Mouse (Mus musculus): Measurements from ENCODE around the gene Gm10382. TPM values are rescaled to one million over a fixed set of nuclear protein-coding genes. Genes with fewer than 3 reads are reported as not detected.

Gm10382 gene
- polyA plus RNA-seq, 2 experiments, result 0.10 TPM; not detected in 1

DNA sequence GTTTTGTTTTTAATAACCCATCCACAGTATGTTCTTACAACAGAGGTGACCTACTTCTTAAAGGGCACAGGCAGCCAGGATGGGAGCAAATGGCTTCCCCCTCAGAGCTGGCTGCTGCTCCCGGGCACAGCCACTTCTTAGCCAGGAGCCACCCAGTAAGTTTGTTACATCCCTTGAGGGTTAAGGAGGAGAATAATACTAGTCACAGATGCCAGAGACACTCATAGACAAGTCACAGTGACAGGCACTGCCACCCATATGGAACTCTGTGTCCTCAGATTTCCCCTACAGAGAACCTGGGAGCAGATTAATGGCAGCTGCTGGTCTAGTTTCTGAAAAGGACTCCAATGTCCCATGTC, 3.5 kb downstream of the Gm10382 start:
- H3K9me3 ChIP-seq (ENCODE audit: control insufficient read depth, low read length), result no peaks in the 10 kb centered on the region
- peak overlapping the region; percentile 70 for H3K9ac ChIP-seq (replicated peaks)
- peaks cover 3% of the 10 kb centered on the region for H3K27me3 ChIP-seq (ENCODE audit: control insufficient read depth, insufficient read depth, low read length)
- H3K4me1 ChIP-seq (replicated peaks; ENCODE audit: control insufficient read depth in 2 of 2, insufficient read depth in 2 of 2, low read length in 1 of 2), result peaks cover 20 to 38% of the 10 kb centered on the region in 2 experiments
- no peak for DNase-seq (ENCODE audit: low read depth in 3 of 3, low spot score in 3 of 3)
- peak overlapping the region; percentile 40 to 60 for H3K4me3 ChIP-seq (ENCODE audit: insufficient read depth in 1 of 2, low read depth in 2 of 2, low read length in 2 of 2)
- TF ChIP-seq EP300 (IDR thresholded peaks at IDR 0.05; ENCODE audit: low read depth), result no peak
- no peak for TF ChIP-seq CTCF (IDR thresholded peaks at IDR 0.05; ENCODE audit: low read depth)
- peak overlapping the region; percentile 69 for H3K4me2 ChIP-seq (ENCODE audit: low read depth)
- peak overlapping the region; percentile 90 for H3K27ac ChIP-seq
- 62% methylated on average over 1 of the region's 1 CpGs for WGBS (ENCODE audit: insufficient replicate concordance)
- H3K36me3 ChIP-seq (replicated peaks; ENCODE audit: control insufficient read depth, insufficient read depth, low read depth), result peaks cover 7% of the 10 kb centered on the region
- peak; percentile 2; the same call in 1 of the 2 replicates for ATAC-seq (ENCODE audit: insufficient read depth)

DNA sequence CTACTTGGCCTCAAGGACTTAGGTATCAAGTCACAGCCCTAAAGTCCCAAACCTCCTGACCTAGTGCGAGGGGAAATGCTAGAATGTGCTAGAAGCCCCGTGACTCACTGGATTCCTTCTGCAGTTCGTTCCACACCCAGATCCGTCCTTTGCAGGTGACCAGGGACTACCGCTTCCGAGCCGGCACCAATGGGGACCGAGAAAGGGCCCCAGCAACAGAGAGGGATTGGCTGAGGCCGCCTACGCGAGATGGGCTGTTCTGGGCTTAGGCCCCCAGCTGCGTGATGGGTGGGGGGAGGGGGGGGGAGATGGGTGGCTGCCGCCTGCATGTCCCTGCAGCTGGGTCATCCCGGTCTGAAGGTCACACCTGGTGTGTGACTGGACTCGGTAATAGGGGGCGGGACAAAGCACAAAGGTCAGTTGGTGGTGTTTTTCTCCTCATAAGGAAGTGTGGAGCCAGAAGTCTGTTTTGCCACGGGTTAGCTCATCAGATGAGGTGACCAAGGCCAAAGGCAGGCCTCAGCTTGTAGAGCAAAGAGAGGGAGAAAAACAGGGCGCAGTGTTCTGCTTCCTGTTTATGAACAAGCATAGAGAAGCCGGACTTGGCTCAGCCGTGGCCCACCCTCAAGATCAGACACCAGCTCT, 4.0 kb downstream of the Gm10382 start:
- peak; percentile 86 for ATAC-seq (ENCODE audit: insufficient read depth)
- H3K27ac ChIP-seq, result peak overlapping the region; percentile 90
- H3K9ac ChIP-seq (replicated peaks), result peak overlapping the region; percentile 70
- TF ChIP-seq EP300 (IDR thresholded peaks at IDR 0.05; ENCODE audit: low read depth) (0 out of 2 replicates have a peak, but pooled peaks have one; percentile 39), CTCF (IDR thresholded peaks at IDR 0.05; ENCODE audit: low read depth) (no peak)
- peaks cover 20 to 37% of the 10 kb centered on the region in 2 experiments for H3K4me1 ChIP-seq (replicated peaks; ENCODE audit: control insufficient read depth in 2 of 2, insufficient read depth in 2 of 2, low read length in 1 of 2)
- peaks cover 3% of the 10 kb centered on the region for H3K27me3 ChIP-seq (ENCODE audit: control insufficient read depth, insufficient read depth, low read length)
- DNase-seq (ENCODE audit: low read depth in 3 of 3, low spot score in 3 of 3), result peak; percentile 91 to 94 (median 92)
- peaks cover 6% of the 10 kb centered on the region for H3K36me3 ChIP-seq (replicated peaks; ENCODE audit: control insufficient read depth, insufficient read depth, low read depth)
- WGBS (ENCODE audit: insufficient replicate concordance), result under 1% methylated on average over 20 of the region's 20 CpGs
- H3K4me3 ChIP-seq (ENCODE audit: insufficient read depth in 1 of 2, low read depth in 2 of 2, low read length in 2 of 2), result peak overlapping the region; percentile 55 to 60
- peak overlapping the region; percentile 69 for H3K4me2 ChIP-seq (ENCODE audit: low read depth)
- no peaks in the 10 kb centered on the region for H3K9me3 ChIP-seq (ENCODE audit: control insufficient read depth, low read length)

DNA sequence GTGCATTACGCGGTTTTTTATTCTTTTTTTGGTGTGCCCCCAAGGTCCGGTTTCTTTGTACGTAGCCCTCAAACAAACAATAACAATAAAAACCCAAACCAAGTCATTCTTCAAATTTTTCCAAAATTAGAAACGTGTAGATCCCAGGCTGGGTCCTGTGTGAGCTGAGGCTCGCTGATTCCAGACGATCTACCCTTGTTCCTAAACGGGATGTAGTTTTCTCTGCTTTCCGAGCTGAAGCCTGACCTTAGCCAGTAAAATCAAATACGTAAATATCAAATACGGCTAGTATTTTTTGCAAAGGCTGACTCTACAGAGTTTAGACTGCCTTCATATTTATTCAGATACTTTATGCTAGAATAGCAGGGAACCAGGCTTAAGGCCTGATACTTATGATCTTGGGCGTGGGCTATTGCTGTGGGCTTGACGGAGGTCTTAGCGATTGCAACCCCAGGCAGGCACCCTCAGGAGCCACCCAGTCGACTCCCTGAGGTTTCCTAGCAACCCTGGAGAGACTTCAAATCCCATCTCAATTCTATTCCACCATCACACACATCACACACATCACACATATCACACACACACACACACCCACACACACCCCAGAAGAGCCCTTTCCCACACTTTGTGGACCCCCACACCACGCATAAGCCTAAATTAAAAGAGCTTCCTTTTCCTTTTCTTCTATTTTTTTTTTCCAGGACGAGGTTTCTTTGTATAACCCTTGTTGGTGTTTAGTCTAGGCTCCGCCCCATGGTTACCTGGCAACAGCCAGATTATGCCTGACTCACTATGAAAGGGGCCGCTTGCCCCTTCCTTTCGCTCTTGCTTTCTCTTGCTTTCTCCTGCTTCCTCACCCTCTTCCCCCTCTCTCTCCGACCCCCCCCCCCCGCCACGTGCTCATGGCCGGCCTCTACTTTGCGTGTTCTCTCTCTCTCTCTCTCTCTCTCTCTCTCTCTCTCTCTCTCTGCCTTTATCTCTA, 4.8 kb downstream of the Gm10382 start:
- ATAC-seq (ENCODE audit: insufficient read depth), result peak; percentile 26; the same call in 1 of the 2 replicates
- peak; percentile 77 to 90 (median 83) for DNase-seq (ENCODE audit: low read depth in 3 of 3, low spot score in 3 of 3)
- H3K4me2 ChIP-seq (ENCODE audit: low read depth), result peak overlapping the region; percentile 69
- peak overlapping the region; percentile 55 to 60 for H3K4me3 ChIP-seq (ENCODE audit: insufficient read depth in 1 of 2, low read depth in 2 of 2, low read length in 2 of 2)
- H3K27ac ChIP-seq, result peak overlapping the region; percentile 90
- H3K9me3 ChIP-seq (ENCODE audit: control insufficient read depth, low read length), result no peaks in the 10 kb centered on the region
- peak overlapping the region; percentile 65 for H3K9ac ChIP-seq (replicated peaks)
- no peak for TF ChIP-seq CTCF (IDR thresholded peaks at IDR 0.05; ENCODE audit: low read depth)
- TF ChIP-seq EP300 (IDR thresholded peaks at IDR 0.05; ENCODE audit: low read depth), result no peak
- 14% methylated on average over 24 of the region's 25 CpGs for WGBS (ENCODE audit: insufficient replicate concordance)
- H3K36me3 ChIP-seq (replicated peaks; ENCODE audit: control insufficient read depth, insufficient read depth, low read depth), result no peaks in the 10 kb centered on the region
- H3K27me3 ChIP-seq (ENCODE audit: control insufficient read depth, insufficient read depth, low read length), result peaks cover 3% of the 10 kb centered on the region
- peaks cover 20 to 32% of the 10 kb centered on the region in 2 experiments for H3K4me1 ChIP-seq (replicated peaks; ENCODE audit: control insufficient read depth in 2 of 2, insufficient read depth in 2 of 2, low read length in 1 of 2)

DNA sequence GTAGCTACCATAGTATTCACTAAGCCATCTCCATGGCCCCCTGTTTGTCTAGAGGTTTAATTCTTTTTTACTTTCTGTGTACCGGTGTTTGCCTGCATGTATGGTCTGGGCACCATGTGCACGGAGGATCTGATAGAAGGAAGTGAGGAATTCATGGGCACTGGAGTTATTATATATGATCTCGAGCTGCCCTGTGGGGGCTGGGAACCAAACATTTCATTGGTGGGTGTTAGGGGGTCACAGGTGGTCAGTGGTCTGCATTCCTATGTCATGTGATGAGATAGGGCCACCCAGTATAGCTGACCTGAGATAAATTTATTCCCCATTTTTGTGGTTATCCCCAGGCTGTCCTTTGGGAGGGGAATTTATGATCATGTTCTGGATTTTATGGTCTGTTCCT, 5.9 kb downstream of the Gm10382 start:
- no peak overlapping the region for H3K4me3 ChIP-seq (ENCODE audit: insufficient read depth in 1 of 2, low read depth in 2 of 2, low read length in 2 of 2)
- H3K27ac ChIP-seq, result no peak overlapping the region
- 49% methylated on average over 3 of the region's 3 CpGs for WGBS (ENCODE audit: insufficient replicate concordance)

More for the DNA sequence above, 5.9 kb downstream of the Gm10382 start:
- Histone ChIP-seq H3K36me3 (replicated peaks; ENCODE audit: control insufficient read depth, insufficient read depth, low read depth) (no peaks in the 10 kb centered on the region), H3K4me1 (replicated peaks; ENCODE audit: control insufficient read depth in 2 of 2, insufficient read depth in 2 of 2, low read length in 1 of 2) (peaks cover 20 to 32% of the 10 kb centered on the region in 2 experiments), H3K9ac (replicated peaks) (no peak overlapping the region), H3K4me2 (ENCODE audit: low read depth) (no peak overlapping the region), H3K9me3 (ENCODE audit: control insufficient read depth, low read length) (no peaks in the 10 kb centered on the region), H3K27me3 (ENCODE audit: control insufficient read depth, insufficient read depth, low read length) (peaks cover 5% of the 10 kb centered on the region)
- DNase-seq (ENCODE audit: low read depth in 3 of 3, low spot score in 3 of 3) (no peak), ATAC-seq (ENCODE audit: insufficient read depth) (no peak)
- no peak for TF ChIP-seq CTCF (IDR thresholded peaks at IDR 0.05; ENCODE audit: low read depth)
- TF ChIP-seq EP300 (IDR thresholded peaks at IDR 0.05; ENCODE audit: low read depth), result no peak

All from liver, embryonic 14.5 days (tissue).